Mouse (Mus musculus): Measurements from ENCODE around the gene Mdga1.

DNA sequence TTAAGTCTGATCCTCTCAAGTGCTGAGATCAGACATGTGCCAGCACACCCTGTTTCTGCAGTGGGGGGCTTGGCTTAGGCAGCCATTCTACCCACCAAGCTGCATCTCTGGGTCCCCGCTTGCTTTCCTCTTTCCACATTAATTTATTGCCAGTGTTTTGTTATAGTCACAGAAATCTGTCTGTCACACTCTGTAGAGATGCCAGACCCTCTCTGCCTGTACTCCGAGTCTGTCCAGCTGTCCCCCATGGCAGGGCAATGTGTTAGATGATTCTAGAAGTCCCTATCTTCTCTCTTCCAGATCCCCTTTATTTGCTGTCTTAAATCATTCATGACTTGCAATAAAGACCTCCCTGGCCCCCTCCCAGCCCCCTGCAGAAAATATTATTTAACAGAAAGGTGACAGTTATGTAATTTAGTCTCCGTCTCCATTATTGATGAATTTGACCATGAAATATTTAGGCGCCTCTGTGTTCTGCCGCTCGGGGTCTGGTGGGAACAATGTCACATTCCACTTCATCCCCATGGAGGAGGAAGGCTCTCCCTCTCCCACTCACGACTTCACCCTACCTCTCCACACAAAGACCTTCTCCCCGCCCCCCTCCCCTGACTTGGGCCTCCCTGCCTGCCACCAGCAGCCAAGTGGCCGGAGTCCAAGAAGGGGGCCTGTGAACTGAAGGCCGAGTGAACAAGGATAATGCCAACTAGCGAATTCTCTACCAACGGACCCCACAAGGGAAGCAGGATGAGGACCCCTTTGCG is 50.9 kb downstream of the Mdga1 start:
- TF ChIP-seq POLR2A (IDR thresholded peaks at IDR 0.05; ENCODE audit: extremely low read depth, insufficient read depth, low read length) (no peak), CTCF (IDR thresholded peaks at IDR 0.05; ENCODE audit: extremely low read depth, insufficient read depth, low read length) (no peak)

Measured in cortical plate, adult 2 months (tissue).